Mouse (Mus musculus) heart, embryonic 13.5 days (tissue): ENCODE measurements around the gene Slc35b2. TPM values are rescaled to one million over a fixed set of nuclear protein-coding genes. Genes with fewer than 3 reads are reported as not detected.

Experiments used
- ATAC-seq: fragments of 200-750 bp; cut with Nextera tagmentation; 2 replicates; pipeline ENCODE4 v1.8.0; 2017; ENCODE audit warnings: moderate TSS enrichment; ENCODE audit not compliant: insufficient number of reproducible peaks, low FRiP score, low TSS enrichment; ENCODE audit errors: extremely low read depth
- H3K27ac ChIP-seq: fragments of 300-500 bp; sonication (generic); replicated peaks from 2 replicates; pipeline ENCODE4 v1.5.1; 2015; ENCODE audit warnings: moderate library complexity, mild to moderate bottlenecking, inconsistent platforms
- H3K27me3 ChIP-seq: fragments of 300-500 bp; sonication (generic); replicated peaks from 2 replicates; pipeline ENCODE4 v1.6.1; 2015; ENCODE audit warnings: mild to moderate bottlenecking, inconsistent platforms
- H3K36me3 ChIP-seq: fragments of 300-500 bp; sonication (generic); 2 replicates; pipeline ENCODE4 v1.6.1; 2015; ENCODE audit warnings: mild to moderate bottlenecking, inconsistent platforms
- H3K4me1 ChIP-seq: fragments of 300-500 bp; sonication (generic); 2 replicates; pipeline ENCODE4 v1.6.1; 2015; ENCODE audit warnings: inconsistent platforms
- H3K4me2 ChIP-seq: fragments of 300-500 bp; sonication (generic); 2 replicates; pipeline ENCODE4 v1.6.1; 2015; ENCODE audit warnings: inconsistent platforms, mild to moderate bottlenecking, moderate library complexity
- H3K4me3 ChIP-seq: fragments of 300-500 bp; sonication (generic); 2 replicates; pipeline ENCODE4 v1.5.1; 2015; ENCODE audit warnings: moderate library complexity, mild to moderate bottlenecking, inconsistent platforms
- H3K9ac ChIP-seq: fragments of 300-500 bp; sonication (generic); 2 replicates; pipeline ENCODE4 v1.6.1; 2015; ENCODE audit warnings: inconsistent platforms, mild to moderate bottlenecking, moderate library complexity
- H3K9me3 ChIP-seq: fragments of 300-500 bp; sonication (generic); 2 replicates; pipeline ENCODE4 v1.6.1; 2016; ENCODE audit warnings: inconsistent platforms
- WGBS: fragments of 180-500 bp; shearing (Covaris S2); methylation state at CpG from one replicate; pipeline ENCODE4 v1.1.7; 2015; ENCODE audit warnings: mixed read lengths; 5-methylcytosine and 5-hydroxymethylcytosine counted together
- polyA plus RNA-seq: library from polyadenylated mRNA; unstranded; fragments of >200 nt; fragmentation: Nextera tagmentation; extraction: Ambion mirVana; gene quantifications from 2 replicates; pipeline ENCODE4 v1.2.1, GENCODE M21; 2015

Gene Slc35b2
- polyA plus RNA-seq, 1 experiment from 2014 or later, result 91.8 TPM

- no peak for ATAC-seq
- H3K27ac ChIP-seq, result no peak overlapping the region
- H3K4me1 ChIP-seq, result peaks cover 15% of the 10 kb centered on the region
- H3K27me3 ChIP-seq, result no peaks in the 10 kb centered on the region
- H3K36me3 ChIP-seq, result no peaks in the 10 kb centered on the region
- no peak overlapping the region for H3K4me3 ChIP-seq
- WGBS, result 81% methylated on average over 4 of the region's 4 CpGs
- no peaks in the 10 kb centered on the region for H3K9me3 ChIP-seq
- no peak overlapping the region for H3K9ac ChIP-seq
- no peak overlapping the region for H3K4me2 ChIP-seq
Measured at GRCm38 (mm10) chr17:45608396-45608795, 44.7 kb downstream of the Slc35b2 start.

GRCm38 (mm10) chr17:45610144-45610866 lies 46.6 kb downstream of the Slc35b2 start:
- Histone ChIP-seq H3K27me3 (no peaks in the 10 kb centered on the region), H3K36me3 (no peaks in the 10 kb centered on the region), H3K9me3 (no peaks in the 10 kb centered on the region), H3K4me1 (peaks cover 15% of the 10 kb centered on the region), H3K4me2 (peak overlapping the region; percentile 30), H3K27ac (peak overlapping the region; percentile 73), H3K9ac (0 out of 2 replicates have a peak overlapping the region, but pooled peaks have one; percentile 47), H3K4me3 (no peak overlapping the region)
- 23% methylated on average over 5 of the region's 5 CpGs for WGBS
- ATAC-seq, result peak; percentile 37; the same call in 1 of the 2 replicates

- Histone ChIP-seq H3K27ac (no peak overlapping the region), H3K9ac (no peak overlapping the region), H3K27me3 (no peaks in the 10 kb centered on the region), H3K9me3 (no peaks in the 10 kb centered on the region), H3K4me1 (peaks cover 15% of the 10 kb centered on the region), H3K4me3 (no peak overlapping the region), H3K36me3 (no peaks in the 10 kb centered on the region), H3K4me2 (no peak overlapping the region)
- ATAC-seq, result no peak
- 70% methylated on average over 8 of the region's 8 CpGs for WGBS
Measured at GRCm38 (mm10) chr17:45612008-45612407, 48.3 kb downstream of the Slc35b2 start.

GRCm38 (mm10) chr17:45612921-45613320 lies 49.2 kb downstream of the Slc35b2 start:
- WGBS, result 82% methylated on average over 7 of the region's 7 CpGs
- Histone ChIP-seq H3K36me3 (no peaks in the 10 kb centered on the region), H3K27me3 (no peaks in the 10 kb centered on the region), H3K9ac (no peak overlapping the region), H3K27ac (no peak overlapping the region), H3K4me3 (no peak overlapping the region), H3K4me2 (no peak overlapping the region), H3K4me1 (peaks cover 15% of the 10 kb centered on the region), H3K9me3 (no peaks in the 10 kb centered on the region)
- ATAC-seq, result no peak

- Histone ChIP-seq H3K4me2 (no peak overlapping the region), H3K9me3 (no peaks in the 10 kb centered on the region), H3K4me3 (no peak overlapping the region), H3K9ac (no peak overlapping the region), H3K27ac (no peak overlapping the region), H3K4me1 (peaks cover 21% of the 10 kb centered on the region), H3K36me3 (no peaks in the 10 kb centered on the region), H3K27me3 (no peaks in the 10 kb centered on the region)
- 56% methylated on average over 4 of the region's 4 CpGs for WGBS
- no peak for ATAC-seq
Measured at GRCm38 (mm10) chr17:45616046-45616650, 52.5 kb downstream of the Slc35b2 start.

- H3K4me1 ChIP-seq, result peaks cover 19% of the 10 kb centered on the region
- H3K4me3 ChIP-seq, result no peak overlapping the region
- H3K27ac ChIP-seq, result no peak overlapping the region
- H3K9me3 ChIP-seq, result no peaks in the 10 kb centered on the region
- H3K36me3 ChIP-seq, result no peaks in the 10 kb centered on the region
- H3K9ac ChIP-seq, result no peak overlapping the region
- ATAC-seq, result no peak
- 79% methylated on average over 3 of the region's 3 CpGs for WGBS
- H3K27me3 ChIP-seq, result no peaks in the 10 kb centered on the region
- H3K4me2 ChIP-seq, result no peak overlapping the region
Measured at GRCm38 (mm10) chr17:45616679-45617078, 53.0 kb downstream of the Slc35b2 start.

Other genes starting within 250 kb of the Slc35b2 start
- gene Cdc5l, start 130.1 kb upstream of the Slc35b2 start, polyA plus RNA-seq, result 48.1 and 48.2 TPM in 2 replicates
- 0.98 and 1.1 TPM in 2 replicates for gene Spats1, start 88.5 kb upstream of the Slc35b2 start, polyA plus RNA-seq
- gene Aars2, start 57.0 kb upstream of the Slc35b2 start, polyA plus RNA-seq, result 19.8 and 22.3 TPM in 2 replicates
- 0.15 and 0.27 TPM in 2 replicates for gene Tcte1, start 40.4 kb upstream of the Slc35b2 start, polyA plus RNA-seq
- gene Tmem151b, start 14.2 kb upstream of the Slc35b2 start, polyA plus RNA-seq, result 1.4 and 1.6 TPM in 2 replicates
- 2.7 TPM in 2 replicates for gene Nfkbie, start 8.2 kb upstream of the Slc35b2 start, polyA plus RNA-seq
- gene Hsp90ab1, start 9.4 kb downstream of the Slc35b2 start, polyA plus RNA-seq, result 1,372 and 1,500 TPM in 2 replicates
- 68.8 and 83.6 TPM in 2 replicates for gene Slc29a1, start 35.7 kb downstream of the Slc35b2 start, polyA plus RNA-seq
- 0.37 and 0.45 TPM in 2 replicates for gene Mymx, start 38.2 kb downstream of the Slc35b2 start, polyA plus RNA-seq
- gene Capn11, start 95.5 kb downstream of the Slc35b2 start, polyA plus RNA-seq, result 0.18 and 0.33 TPM in 2 replicates
- gene Mrpl14, start 122.4 kb downstream of the Slc35b2 start, polyA plus RNA-seq, result 126 and 147 TPM in 2 replicates
- 35.5 and 39.3 TPM in 2 replicates for gene Tmem63b, start 123.0 kb downstream of the Slc35b2 start, polyA plus RNA-seq
- 0.64 and 0.84 TPM in 2 replicates for gene 1600014C23Rik, start 170.0 kb downstream of the Slc35b2 start, polyA plus RNA-seq